Mouse (Mus musculus): ENCODE measurements around the gene Csgalnact2. TPM values are rescaled to one million over a fixed set of nuclear protein-coding genes. Genes with fewer than 3 reads are reported as not detected.

Csgalnact2 gene
- total and polyA plus RNA-seq, 3 experiments: 4.3 to 20.4 (median 17.6) TPM

- Histone ChIP-seq H3K27ac (no peak overlapping the region), H3K27me3 (ENCODE audit: control insufficient read depth, insufficient read depth, low read length) (no peaks in the 10 kb centered on the region), H3K4me1 (ENCODE audit: control insufficient read depth, insufficient read depth, low read length) (no peaks in the 10 kb centered on the region), H3K9ac (ENCODE audit: low read depth, low read length) (no peak overlapping the region), H3K36me3 (ENCODE audit: control insufficient read depth, insufficient read depth, low read length) (no peaks in the 10 kb centered on the region), H3K4me3 (no peak overlapping the region), H3K79me2 (replicated peaks; ENCODE audit: control insufficient read depth, insufficient read depth, low read length) (no peaks in the 10 kb centered on the region)
- DNase-seq: no peak
- WGBS: 62% methylated on average over 5 of the region's 5 CpGs
- no peak for TF ChIP-seq CTCF (IDR thresholded peaks at IDR 0.05)
- TF ChIP-seq POLR2A (IDR thresholded peaks at IDR 0.05; ENCODE audit: insufficient read depth, low read depth, low read length): no peak
- no peak for TF ChIP-seq EP300 (IDR thresholded peaks at IDR 0.05; ENCODE audit: insufficient read depth, low read depth, low read length)
- intact Hi-C loops (cut with DNase I): no loop called here
Observed at GRCm38 (mm10) chr6:118063266-118063665, 75.7 kb downstream of the Csgalnact2 start.

- H3K9ac ChIP-seq (ENCODE audit: low read depth, low read length): no peak overlapping the region
- intact Hi-C loops (cut with DNase I): no loop called here
- H3K79me2 ChIP-seq (replicated peaks; ENCODE audit: control insufficient read depth, insufficient read depth, low read length): no peaks in the 10 kb centered on the region
- TF ChIP-seq CTCF (IDR thresholded peaks at IDR 0.05): no peak
- no peak for TF ChIP-seq POLR2A (IDR thresholded peaks at IDR 0.05; ENCODE audit: insufficient read depth, low read depth, low read length)
- no peak for TF ChIP-seq EP300 (IDR thresholded peaks at IDR 0.05; ENCODE audit: insufficient read depth, low read depth, low read length)
- no peak overlapping the region for H3K4me3 ChIP-seq
- no peak for DNase-seq
- H3K27me3 ChIP-seq (ENCODE audit: control insufficient read depth, insufficient read depth, low read length): no peaks in the 10 kb centered on the region
- H3K27ac ChIP-seq: no peak overlapping the region
- H3K4me1 ChIP-seq (ENCODE audit: control insufficient read depth, insufficient read depth, low read length): no peaks in the 10 kb centered on the region
- no peaks in the 10 kb centered on the region for H3K36me3 ChIP-seq (ENCODE audit: control insufficient read depth, insufficient read depth, low read length)
- 86% methylated on average over 4 of the region's 4 CpGs for WGBS
Observed at GRCm38 (mm10) chr6:118061266-118061665, 77.7 kb downstream of the Csgalnact2 start.

Small RNA genes lying within 50 kb of the gene (microRNA-seq; reads per million reads assigned to microRNA genes)
- 0 reads per million in 2 experiments for gene Mir7044

Other genes starting within 250 kb of the Csgalnact2 start
- gene Hnrnpf, start 238.8 kb downstream of the Csgalnact2 start, total RNA-seq (2021): 100 to 1,000 TPM; 185 to 192 TPM
- gene Hnrnpf, start 238.8 kb downstream of the Csgalnact2 start, polyA plus RNA-seq (2012; rRNA removed): 66.1 and 95.9 TPM in 2 replicates
- not detected for gene Fxyd4, start 201.4 kb downstream of the Csgalnact2 start, total RNA-seq (2021)
- gene Fxyd4, start 201.4 kb downstream of the Csgalnact2 start, polyA plus RNA-seq (2012; rRNA removed): 0.25 TPM in 1 of 2 replicates, not detected in the other
- gene Rasgef1a, start 127.7 kb downstream of the Csgalnact2 start, total RNA-seq (2021): under 1 TPM; 0.18 to 0.37 TPM
- gene Rasgef1a, start 127.7 kb downstream of the Csgalnact2 start, polyA plus RNA-seq (2012; rRNA removed): 0.26 and 0.37 TPM in 2 replicates
- 1 to 10 TPM; 2.7 to 5.8 TPM for gene Ret, start 58.6 kb upstream of the Csgalnact2 start, total RNA-seq (2021)
- 2.8 and 6.0 TPM in 2 replicates for gene Ret, start 58.6 kb upstream of the Csgalnact2 start, polyA plus RNA-seq (2012; rRNA removed)